Mouse (Mus musculus): ENCODE data around the gene Mcpt9. TPM values are rescaled to one million over a fixed set of nuclear protein-coding genes. Genes with fewer than 3 reads are reported as not detected.
"Not testable (repeated sequence)": the region's sequence is repeated elsewhere in the genome, so short reads cannot be mapped to it uniquely, and the experiment has no call there.

The Mcpt9 gene
- polyA plus RNA-seq (2014; fragmentation: Nextera tagmentation; extraction: Ambion mirVana): not detected in 2 replicates

GRCm38 (mm10) chr14:56030395-56030794, at the start of gene Mcpt9:
Mcpt9 (minus strand) TSS chr14:56030495.
- H3K4me1 ChIP-seq (ENCODE audit: control insufficient read depth, insufficient read depth, low read length); H3K4me2 ChIP-seq (ENCODE audit: low read depth, low read length); H3K4me3 ChIP-seq (ENCODE audit: low read depth, low read length); H3K9ac ChIP-seq (replicated peaks; ENCODE audit: low read length); H3K36me3 ChIP-seq (replicated peaks; ENCODE audit: control insufficient read depth, insufficient read depth, low read depth, low read length); DNase-seq (ENCODE audit: low spot score); ATAC-seq (replicated peaks; ENCODE audit: insufficient number of reproducible peaks, low FRiP score, low TSS enrichment, low read depth); H3K9me3 ChIP-seq (replicated peaks; ENCODE audit: control insufficient read depth, low read length); H3K27me3 ChIP-seq (ENCODE audit: control insufficient read depth, insufficient read depth, low read length); H3K27ac ChIP-seq (replicated peaks; ENCODE audit: low read depth, low read length): not testable (repeated sequence)
- 70% methylated on average over 2 of the region's 3 CpGs for WGBS

DNA sequence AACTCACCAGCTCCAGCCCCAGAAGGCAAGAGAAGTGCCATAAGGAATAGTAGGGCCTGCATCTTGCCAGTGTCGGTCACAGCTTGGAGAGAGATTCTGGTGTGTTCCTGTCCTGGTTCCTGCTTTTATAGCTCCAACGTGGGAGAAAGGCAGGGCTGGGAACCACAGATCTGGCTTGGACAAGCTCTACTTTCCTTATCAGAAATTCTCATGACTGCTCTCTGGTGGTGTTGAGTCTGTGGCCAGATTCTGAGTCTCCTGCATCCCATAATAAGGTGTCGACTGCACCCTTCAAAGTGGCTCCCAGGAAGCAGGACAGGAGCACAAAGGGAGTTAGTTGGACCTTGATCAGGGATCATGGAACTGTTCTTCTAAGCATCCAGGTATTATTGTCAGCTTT, 31.9 kb upstream of the Mcpt9 start, which contains the start of gene Mcpt4:
Gene Mcpt4, minus strand, starts transcription at position 101 of the 400 bp plus-strand sequence.
- not testable (repeated sequence) for H3K4me2 ChIP-seq (ENCODE audit: low read depth, low read length); H3K36me3 ChIP-seq (replicated peaks; ENCODE audit: control insufficient read depth, insufficient read depth, low read depth, low read length); H3K4me3 ChIP-seq (ENCODE audit: low read depth, low read length); DNase-seq (ENCODE audit: low spot score); H3K4me1 ChIP-seq (ENCODE audit: control insufficient read depth, insufficient read depth, low read length); H3K9me3 ChIP-seq (replicated peaks; ENCODE audit: control insufficient read depth, low read length); H3K9ac ChIP-seq (replicated peaks; ENCODE audit: low read length); H3K27me3 ChIP-seq (ENCODE audit: control insufficient read depth, insufficient read depth, low read length); H3K27ac ChIP-seq (replicated peaks; ENCODE audit: low read depth, low read length); ATAC-seq (replicated peaks; ENCODE audit: insufficient number of reproducible peaks, low FRiP score, low TSS enrichment, low read depth)
- 79% methylated on average over 3 of the region's 3 CpGs for WGBS

- no peaks in the 10 kb centered on the region for H3K9me3 ChIP-seq (replicated peaks; ENCODE audit: control insufficient read depth, low read length)
- DNase-seq (ENCODE audit: low spot score) (no peak), ATAC-seq (replicated peaks; ENCODE audit: insufficient number of reproducible peaks, low FRiP score, low TSS enrichment, low read depth) (no peak)
- no peaks in the 10 kb centered on the region for H3K27me3 ChIP-seq (ENCODE audit: control insufficient read depth, insufficient read depth, low read length)
- no peak overlapping the region for H3K4me2 ChIP-seq (ENCODE audit: low read depth, low read length)
- H3K9ac ChIP-seq (replicated peaks; ENCODE audit: low read length): no peak overlapping the region
- 81% methylated on average over 4 of the region's 4 CpGs for WGBS
- H3K27ac ChIP-seq (replicated peaks; ENCODE audit: low read depth, low read length): no peak overlapping the region
- H3K4me3 ChIP-seq (ENCODE audit: low read depth, low read length): no peak overlapping the region
- H3K4me1 ChIP-seq (ENCODE audit: control insufficient read depth, insufficient read depth, low read length): no peaks in the 10 kb centered on the region
- H3K36me3 ChIP-seq (replicated peaks; ENCODE audit: control insufficient read depth, insufficient read depth, low read depth, low read length): no peaks in the 10 kb centered on the region
Measured at GRCm38 (mm10) chr14:56057722-56058121, 27.4 kb upstream of the Mcpt9 start.

GRCm38 (mm10) chr14:56055408-56055807, 25.1 kb upstream of the Mcpt9 start:
- ATAC-seq (replicated peaks; ENCODE audit: insufficient number of reproducible peaks, low FRiP score, low TSS enrichment, low read depth) (no peak), DNase-seq (ENCODE audit: low spot score) (no peak)
- WGBS: 78% methylated on average over 3 of the region's 3 CpGs
- Histone ChIP-seq H3K4me3 (ENCODE audit: low read depth, low read length) (no peak overlapping the region), H3K36me3 (replicated peaks; ENCODE audit: control insufficient read depth, insufficient read depth, low read depth, low read length) (no peaks in the 10 kb centered on the region), H3K27me3 (ENCODE audit: control insufficient read depth, insufficient read depth, low read length) (no peaks in the 10 kb centered on the region), H3K9ac (replicated peaks; ENCODE audit: low read length) (no peak overlapping the region), H3K9me3 (replicated peaks; ENCODE audit: control insufficient read depth, low read length) (no peaks in the 10 kb centered on the region), H3K4me2 (ENCODE audit: low read depth, low read length) (no peak overlapping the region), H3K27ac (replicated peaks; ENCODE audit: low read depth, low read length) (no peak overlapping the region), H3K4me1 (ENCODE audit: control insufficient read depth, insufficient read depth, low read length) (no peaks in the 10 kb centered on the region)

- not testable (repeated sequence) for H3K27me3 ChIP-seq (ENCODE audit: control insufficient read depth, insufficient read depth, low read length); H3K9me3 ChIP-seq (replicated peaks; ENCODE audit: control insufficient read depth, low read length); H3K4me2 ChIP-seq (ENCODE audit: low read depth, low read length); H3K27ac ChIP-seq (replicated peaks; ENCODE audit: low read depth, low read length); H3K9ac ChIP-seq (replicated peaks; ENCODE audit: low read length); H3K4me1 ChIP-seq (ENCODE audit: control insufficient read depth, insufficient read depth, low read length); H3K36me3 ChIP-seq (replicated peaks; ENCODE audit: control insufficient read depth, insufficient read depth, low read depth, low read length); H3K4me3 ChIP-seq (ENCODE audit: low read depth, low read length); ATAC-seq (replicated peaks; ENCODE audit: insufficient number of reproducible peaks, low FRiP score, low TSS enrichment, low read depth); DNase-seq (ENCODE audit: low spot score)
- 64% methylated on average over 1 of the region's 1 CpGs for WGBS
Measured at GRCm38 (mm10) chr14:56041792-56042191, 11.5 kb upstream of the Mcpt9 start, which contains the start of gene Mcpt2. Mcpt2 (plus strand) TSS chr14:56042041.

DNA sequence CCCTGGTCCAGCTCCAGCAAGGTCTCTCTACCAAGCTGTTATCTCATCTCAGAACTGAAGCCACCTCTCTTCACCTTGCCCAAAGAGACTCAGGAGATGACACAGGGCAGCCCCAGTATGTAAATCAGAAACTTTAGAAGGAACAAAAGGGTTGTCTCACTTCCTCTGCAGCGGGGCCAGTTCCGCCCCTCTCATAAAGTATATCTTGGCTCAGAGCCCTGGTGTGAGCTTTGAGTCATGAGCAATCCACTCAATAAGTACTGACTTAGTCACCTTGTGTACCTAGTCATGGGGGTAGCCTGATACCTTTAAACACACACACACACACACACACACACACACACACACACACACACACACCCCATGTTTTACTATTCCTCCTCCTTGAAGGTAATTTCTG, 4.1 kb upstream of the Mcpt9 start:
- DNase-seq (ENCODE audit: low spot score) (no peak), ATAC-seq (replicated peaks; ENCODE audit: insufficient number of reproducible peaks, low FRiP score, low TSS enrichment, low read depth) (no peak)
- H3K9ac ChIP-seq (replicated peaks; ENCODE audit: low read length): no peak overlapping the region
- no peak overlapping the region for H3K4me3 ChIP-seq (ENCODE audit: low read depth, low read length)
- no peaks in the 10 kb centered on the region for H3K27me3 ChIP-seq (ENCODE audit: control insufficient read depth, insufficient read depth, low read length)
- no peaks in the 10 kb centered on the region for H3K9me3 ChIP-seq (replicated peaks; ENCODE audit: control insufficient read depth, low read length)
- no peak overlapping the region for H3K27ac ChIP-seq (replicated peaks; ENCODE audit: low read depth, low read length)
- no peaks in the 10 kb centered on the region for H3K36me3 ChIP-seq (replicated peaks; ENCODE audit: control insufficient read depth, insufficient read depth, low read depth, low read length)
- WGBS: 84% methylated on average over 2 of the region's 2 CpGs
- no peaks in the 10 kb centered on the region for H3K4me1 ChIP-seq (ENCODE audit: control insufficient read depth, insufficient read depth, low read length)
- no peak overlapping the region for H3K4me2 ChIP-seq (ENCODE audit: low read depth, low read length)

- H3K27ac ChIP-seq (replicated peaks; ENCODE audit: low read depth, low read length); DNase-seq (ENCODE audit: low spot score); H3K9ac ChIP-seq (replicated peaks; ENCODE audit: low read length); ATAC-seq (replicated peaks; ENCODE audit: insufficient number of reproducible peaks, low FRiP score, low TSS enrichment, low read depth); H3K4me1 ChIP-seq (ENCODE audit: control insufficient read depth, insufficient read depth, low read length); H3K36me3 ChIP-seq (replicated peaks; ENCODE audit: control insufficient read depth, insufficient read depth, low read depth, low read length); H3K4me2 ChIP-seq (ENCODE audit: low read depth, low read length); H3K27me3 ChIP-seq (ENCODE audit: control insufficient read depth, insufficient read depth, low read length); H3K4me3 ChIP-seq (ENCODE audit: low read depth, low read length); H3K9me3 ChIP-seq (replicated peaks; ENCODE audit: control insufficient read depth, low read length): not testable (repeated sequence)
- WGBS: 77% methylated on average over 3 of the region's 4 CpGs
Measured at GRCm38 (mm10) chr14:56021305-56021704, 9.0 kb downstream of the Mcpt9 start.

DNA sequence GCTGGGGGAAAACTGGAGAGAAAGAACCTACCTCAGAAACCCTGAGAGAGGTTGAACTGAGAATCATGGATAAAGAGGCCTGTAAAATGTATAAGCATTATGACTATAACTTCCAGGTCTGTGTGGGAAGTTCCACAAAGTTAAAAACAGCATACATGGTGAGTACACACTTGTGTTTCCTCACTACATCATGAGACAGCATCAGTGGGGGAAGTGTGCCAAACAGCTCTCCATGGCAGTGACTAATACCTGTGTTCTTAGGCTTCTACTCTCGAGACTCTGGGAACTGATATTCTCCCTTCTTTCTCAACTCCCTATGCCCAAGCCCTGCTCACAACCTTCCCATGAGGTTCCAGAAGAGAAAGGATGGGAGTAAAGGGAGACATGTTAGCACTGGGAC, 10.8 kb downstream of the Mcpt9 start:
- ATAC-seq (replicated peaks; ENCODE audit: insufficient number of reproducible peaks, low FRiP score, low TSS enrichment, low read depth): no peak
- H3K27ac ChIP-seq (replicated peaks; ENCODE audit: low read depth, low read length): no peak overlapping the region
- no peaks in the 10 kb centered on the region for H3K36me3 ChIP-seq (replicated peaks; ENCODE audit: control insufficient read depth, insufficient read depth, low read depth, low read length)
- no peak overlapping the region for H3K9ac ChIP-seq (replicated peaks; ENCODE audit: low read length)
- WGBS: 75% methylated on average over 1 of the region's 1 CpGs
- no peak for DNase-seq (ENCODE audit: low spot score)
- no peaks in the 10 kb centered on the region for H3K27me3 ChIP-seq (ENCODE audit: control insufficient read depth, insufficient read depth, low read length)
- H3K4me2 ChIP-seq (ENCODE audit: low read depth, low read length): no peak overlapping the region
- H3K4me1 ChIP-seq (ENCODE audit: control insufficient read depth, insufficient read depth, low read length): no peaks in the 10 kb centered on the region
- H3K9me3 ChIP-seq (replicated peaks; ENCODE audit: control insufficient read depth, low read length): no peaks in the 10 kb centered on the region
- H3K4me3 ChIP-seq (ENCODE audit: low read depth, low read length): no peak overlapping the region

All from embryonic facial prominence, embryonic 11.5 days (tissue).